Mouse (Mus musculus) intestine, embryonic 14.5 days (tissue): ENCODE measurements at regions not wholly inside any gene's neighbourhood (a gene's known extent, or its start where the extent isn't known, plus 50 kb on each side); places are given as distances from the start of the nearest gene placed in this dataset.

ENCODE experiments used
- ATAC-seq: fragments of 200-750 bp; cut with Nextera tagmentation; replicated peaks from 2 replicates; pipeline ENCODE4 v1.8.0; 2017; ENCODE audit warnings: low read depth, moderate number of reproducible peaks, moderate TSS enrichment, moderate library complexity; ENCODE audit not compliant: low FRiP score, low TSS enrichment
- DNase-seq: peaks from one replicate; pipeline ENCODE4 v3.0.0-alpha.2; 2018; ENCODE audit warnings: low spot score
- H3K27ac ChIP-seq: fragments of 300-500 bp; sonication (generic); 2 replicates; pipeline ENCODE4 v1.5.1; 2014; ENCODE audit warnings: low read depth, mild to moderate bottlenecking, control low read depth
- H3K27me3 ChIP-seq: fragments of 300-500 bp; sonication (generic); replicated peaks from 2 replicates; pipeline ENCODE4 v1.6.1; 2014; ENCODE audit warnings: low read length, control low read depth; ENCODE audit not compliant: control insufficient read depth, insufficient read depth
- H3K36me3 ChIP-seq: fragments of 300-500 bp; sonication (generic); 2 replicates; pipeline ENCODE4 v1.6.1; 2014; ENCODE audit warnings: low read length, control low read depth; ENCODE audit not compliant: control insufficient read depth, insufficient read depth
- H3K4me1 ChIP-seq: fragments of 300-500 bp; sonication (generic); replicated peaks from 2 replicates; pipeline ENCODE4 v1.6.1; 2014; ENCODE audit warnings: low read length, control low read depth, mixed read lengths; ENCODE audit not compliant: control insufficient read depth, insufficient read depth
- H3K4me2 ChIP-seq: fragments of 300-500 bp; sonication (generic); 2 replicates; pipeline ENCODE4 v1.6.1; 2014; ENCODE audit warnings: low read length
- H3K4me3 ChIP-seq: fragments of 300-500 bp; sonication (generic); 2 replicates; pipeline ENCODE4 v1.5.1; 2014; ENCODE audit warnings: low read depth, low read length, control low read depth, mixed read lengths
- H3K9ac ChIP-seq: fragments of 300-500 bp; sonication (generic); 2 replicates; pipeline ENCODE4 v1.6.1; 2014; ENCODE audit warnings: mild to moderate bottlenecking, low read length
- H3K9me3 ChIP-seq: fragments of 300-500 bp; sonication (generic); 2 replicates; pipeline ENCODE4 v1.6.1; 2016; ENCODE audit warnings: low read length, control low read depth; ENCODE audit not compliant: control insufficient read depth
- WGBS: fragments of 180-500 bp; shearing (Covaris S2); extraction: QIAGEN DNeasy Blood & Tissue Kit; methylation state at CpG from one replicate; pipeline ENCODE4 v1.1.7; 2014; 5-methylcytosine and 5-hydroxymethylcytosine counted together

- Histone ChIP-seq H3K4me3 (no peak overlapping the region), H3K9me3 (no peaks in the 10 kb centered on the region), H3K4me1 (no peaks in the 10 kb centered on the region), H3K27me3 (no peaks in the 10 kb centered on the region), H3K27ac (no peak overlapping the region), H3K9ac (no peak overlapping the region), H3K4me2 (no peak overlapping the region), H3K36me3 (no peaks in the 10 kb centered on the region)
- WGBS, result 73% methylated on average over 6 of the region's 6 CpGs
- DNase-seq (no peak), ATAC-seq (no peak)
These were observed 406.6 kb upstream of the Nbea start for GRCm38 (mm10) chr3:56590071-56590470.

- Histone ChIP-seq H3K36me3 (no peaks in the 10 kb centered on the region), H3K4me3 (no peak overlapping the region), H3K4me2 (no peak overlapping the region), H3K27me3 (no peaks in the 10 kb centered on the region), H3K27ac (no peak overlapping the region), H3K9ac (no peak overlapping the region), H3K4me1 (no peaks in the 10 kb centered on the region), H3K9me3 (no peaks in the 10 kb centered on the region)
- WGBS, result 63% methylated on average over 5 of the region's 5 CpGs
- DNase-seq (no peak), ATAC-seq (no peak)
These were observed 391.9 kb upstream of the Nbea start for GRCm38 (mm10) chr3:56575422-56575821.

DNA sequence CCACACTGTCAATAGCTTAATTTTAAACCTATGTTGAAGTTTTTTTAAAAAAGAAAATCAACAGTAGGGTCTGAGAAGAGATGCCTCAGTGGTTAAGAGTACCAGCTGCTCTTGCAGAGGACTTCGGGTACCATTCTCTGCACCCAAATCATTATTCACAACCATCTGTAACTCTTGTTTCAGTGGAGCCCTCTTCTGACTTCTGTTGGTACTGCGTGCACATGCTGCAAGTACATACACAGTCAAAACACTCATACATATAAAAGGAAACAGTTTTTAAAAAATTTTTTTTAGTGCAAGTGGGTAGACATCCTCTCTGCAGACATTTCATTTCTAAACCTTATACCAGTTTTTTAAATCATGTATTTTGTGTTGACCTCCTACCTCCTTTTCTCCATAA is 352.7 kb upstream of the Nbea start:
- H3K9me3 ChIP-seq, result no peaks in the 10 kb centered on the region
- no peak overlapping the region for H3K9ac ChIP-seq
- 80% methylated on average over 2 of the region's 2 CpGs for WGBS
- no peak overlapping the region for H3K27ac ChIP-seq
- H3K36me3 ChIP-seq, result no peaks in the 10 kb centered on the region
- no peaks in the 10 kb centered on the region for H3K27me3 ChIP-seq
- H3K4me3 ChIP-seq, result no peak overlapping the region
- ATAC-seq (no peak), DNase-seq (no peak)
- H3K4me2 ChIP-seq, result no peak overlapping the region
- H3K4me1 ChIP-seq, result no peaks in the 10 kb centered on the region

DNA sequence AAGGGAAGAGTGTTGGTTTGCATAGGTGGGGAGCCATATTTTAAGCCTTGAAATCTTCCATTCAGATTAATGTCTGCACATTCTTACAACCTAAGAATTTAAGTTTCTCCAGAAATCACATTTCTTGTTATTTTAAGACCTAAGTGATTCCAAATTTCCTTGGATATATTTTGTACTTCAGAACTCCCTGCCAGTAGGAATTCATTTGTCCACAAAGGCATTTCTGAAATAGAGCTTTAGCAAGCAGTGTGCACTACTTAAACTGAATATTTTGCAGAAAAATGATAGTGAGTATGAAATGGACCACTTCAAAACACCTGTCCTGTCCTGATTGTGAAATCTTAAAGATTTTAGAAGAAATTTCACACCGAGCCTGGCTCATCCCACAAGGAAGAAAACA is 320.9 kb upstream of the Nbea start:
- H3K4me1 ChIP-seq, result no peaks in the 10 kb centered on the region
- DNase-seq (no peak), ATAC-seq (no peak)
- H3K27ac ChIP-seq, result no peak overlapping the region
- 83% methylated on average over 1 of the region's 1 CpGs for WGBS
- no peak overlapping the region for H3K4me3 ChIP-seq
- H3K9me3 ChIP-seq, result no peaks in the 10 kb centered on the region
- H3K4me2 ChIP-seq, result no peak overlapping the region
- no peaks in the 10 kb centered on the region for H3K27me3 ChIP-seq
- H3K9ac ChIP-seq, result no peak overlapping the region
- no peaks in the 10 kb centered on the region for H3K36me3 ChIP-seq

GRCm38 (mm10) chr3:56499301-56499700 is 315.8 kb upstream of the Nbea start:
- H3K27me3 ChIP-seq, result no peaks in the 10 kb centered on the region
- H3K9me3 ChIP-seq, result no peaks in the 10 kb centered on the region
- ATAC-seq (no peak), DNase-seq (no peak)
- no peaks in the 10 kb centered on the region for H3K4me1 ChIP-seq
- H3K27ac ChIP-seq, result no peak overlapping the region
- WGBS, result 61% methylated on average over 1 of the region's 1 CpGs
- H3K4me2 ChIP-seq, result no peak overlapping the region
- no peak overlapping the region for H3K4me3 ChIP-seq
- no peaks in the 10 kb centered on the region for H3K36me3 ChIP-seq
- H3K9ac ChIP-seq, result no peak overlapping the region

GRCm38 (mm10) chr3:56493937-56494336 is 310.4 kb upstream of the Nbea start:
- Histone ChIP-seq H3K36me3 (no peaks in the 10 kb centered on the region), H3K4me3 (no peak overlapping the region), H3K9me3 (no peaks in the 10 kb centered on the region), H3K9ac (no peak overlapping the region), H3K4me1 (no peaks in the 10 kb centered on the region), H3K4me2 (no peak overlapping the region), H3K27me3 (no peaks in the 10 kb centered on the region), H3K27ac (no peak overlapping the region)
- ATAC-seq (no peak), DNase-seq (no peak)
- WGBS, result 57% methylated on average over 1 of the region's 1 CpGs

DNA sequence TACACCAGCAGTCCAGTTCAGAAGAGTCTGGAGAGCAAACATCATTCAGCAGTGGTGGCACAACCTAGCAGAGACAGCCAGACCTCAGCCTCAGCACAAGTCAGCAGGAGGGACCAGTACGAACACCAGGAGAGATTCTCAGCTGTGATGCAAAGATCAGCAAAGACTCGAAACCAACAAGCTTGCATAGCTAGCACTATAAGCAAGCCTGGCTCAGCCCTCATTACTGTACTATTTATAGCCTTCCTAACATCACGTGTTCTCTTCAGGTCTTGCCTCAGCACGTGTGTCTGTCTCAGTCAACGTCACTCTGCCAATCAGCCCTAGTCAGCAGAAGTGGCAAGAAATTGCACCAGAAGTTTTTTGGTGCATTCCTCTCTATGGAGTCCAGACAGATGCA is 305.7 kb upstream of the Nbea start:
- Histone ChIP-seq H3K4me3 (no peak overlapping the region), H3K36me3 (no peaks in the 10 kb centered on the region), H3K9ac (no peak overlapping the region), H3K4me1 (no peaks in the 10 kb centered on the region), H3K27ac (no peak overlapping the region), H3K9me3 (no peaks in the 10 kb centered on the region), H3K4me2 (no peak overlapping the region), H3K27me3 (no peaks in the 10 kb centered on the region)
- 77% methylated on average over 5 of the region's 5 CpGs for WGBS
- DNase-seq (no peak), ATAC-seq (no peak)

- ATAC-seq (no peak), DNase-seq (no peak)
- Histone ChIP-seq H3K4me1 (no peaks in the 10 kb centered on the region), H3K27ac (no peak overlapping the region), H3K4me3 (no peak overlapping the region), H3K36me3 (no peaks in the 10 kb centered on the region), H3K4me2 (no peak overlapping the region), H3K9me3 (no peaks in the 10 kb centered on the region), H3K9ac (no peak overlapping the region), H3K27me3 (no peaks in the 10 kb centered on the region)
- 77% methylated on average over 12 of the region's 12 CpGs for WGBS
These were observed 302.3 kb upstream of the Nbea start for GRCm38 (mm10) chr3:56485550-56486400.

GRCm38 (mm10) chr3:56484096-56484495 is 300.6 kb upstream of the Nbea start:
- no peak for DNase-seq

More at GRCm38 (mm10) chr3:56484096-56484495, 300.6 kb upstream of the Nbea start:
- WGBS, result 91% methylated on average over 8 of the region's 8 CpGs
- no peak overlapping the region for H3K27ac ChIP-seq
- H3K9ac ChIP-seq, result no peak overlapping the region
- no peak overlapping the region for H3K4me2 ChIP-seq
- H3K4me3 ChIP-seq, result no peak overlapping the region
- H3K4me1 ChIP-seq, result no peaks in the 10 kb centered on the region
- no peak for ATAC-seq
- H3K9me3 ChIP-seq, result no peaks in the 10 kb centered on the region
- no peaks in the 10 kb centered on the region for H3K36me3 ChIP-seq
- no peaks in the 10 kb centered on the region for H3K27me3 ChIP-seq
